Mouse (Mus musculus) thymus, postnatal 25 days (tissue): ENCODE data around the gene Asb16.
A peak's percentile ranks its signal among the peaks of the same experiment; 100 is the strongest.

Experiments
- DNase-seq: peaks from one replicate; pipeline ENCODE4 v3.0.0; 2022

Gene Asb16

GRCm38 (mm10) chr11:102311966-102312365 lies 43.4 kb downstream of the Asb16 start:
- DNase-seq, result no peak

DNA sequence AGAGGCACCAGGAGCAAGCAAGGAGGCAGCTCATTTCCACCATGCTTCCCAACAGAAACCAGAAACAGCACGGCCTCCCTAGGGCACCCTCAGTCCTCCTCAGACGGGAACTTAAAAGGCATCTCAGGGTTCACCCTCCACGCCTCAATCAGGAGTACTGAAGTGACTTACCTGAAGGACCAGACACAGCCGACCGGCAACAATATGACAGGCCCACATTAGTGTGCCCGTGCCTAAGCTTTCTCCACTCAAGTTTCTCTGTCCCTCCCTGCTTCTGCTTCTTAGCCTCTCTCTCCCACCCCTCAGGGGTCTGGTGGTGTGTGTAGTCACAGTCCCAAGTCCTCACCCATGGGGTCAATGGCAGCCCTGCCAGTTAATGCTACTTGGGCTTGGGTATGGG lies 44.0 kb downstream of the Asb16 start:
- no peak for DNase-seq

GRCm38 (mm10) chr11:102314321-102314720 lies 45.8 kb downstream of the Asb16 start:
- DNase-seq, result no peak

- DNase-seq, result peak; percentile 33
These were observed 47.4 kb downstream of the Asb16 start for GRCm38 (mm10) chr11:102315690-102316571.

DNA sequence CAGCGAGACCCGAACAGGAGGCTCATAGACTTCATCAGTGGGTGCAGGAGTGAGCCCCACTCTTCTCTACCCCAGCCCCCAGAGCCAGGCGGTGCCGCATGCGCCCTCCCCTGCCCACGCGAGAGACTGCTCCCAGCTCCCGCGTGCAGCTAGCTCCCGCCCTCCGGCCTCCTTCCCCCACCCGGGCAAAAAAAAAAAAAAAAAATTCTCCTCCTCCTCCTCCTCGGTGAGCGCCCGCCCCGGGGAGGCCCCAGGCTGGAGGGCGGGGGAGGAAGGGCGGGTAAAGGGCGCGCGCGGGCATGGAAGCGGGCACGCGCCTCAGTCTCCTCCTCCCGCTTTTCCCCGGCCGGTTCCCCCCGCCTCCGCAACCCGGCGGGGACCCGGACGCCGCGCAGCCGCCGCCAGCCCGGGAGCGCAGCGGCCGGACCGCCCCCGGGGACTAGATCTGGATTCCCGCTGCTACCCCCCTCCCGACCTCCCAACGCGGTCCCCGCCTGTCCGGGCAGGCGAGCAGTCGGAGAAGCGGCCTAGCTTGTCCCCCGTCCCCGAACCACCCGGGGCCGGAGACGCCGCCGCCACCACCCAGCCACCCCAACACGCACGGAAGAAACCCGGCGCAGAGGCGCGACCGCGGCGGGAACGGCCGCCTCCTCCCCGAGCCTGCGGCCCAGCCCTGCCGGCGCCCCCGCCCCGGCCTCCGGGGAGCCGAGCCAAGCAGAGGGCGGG lies 48.2 kb downstream of the Asb16 start:
- DNase-seq, result peak; percentile 93

DNA sequence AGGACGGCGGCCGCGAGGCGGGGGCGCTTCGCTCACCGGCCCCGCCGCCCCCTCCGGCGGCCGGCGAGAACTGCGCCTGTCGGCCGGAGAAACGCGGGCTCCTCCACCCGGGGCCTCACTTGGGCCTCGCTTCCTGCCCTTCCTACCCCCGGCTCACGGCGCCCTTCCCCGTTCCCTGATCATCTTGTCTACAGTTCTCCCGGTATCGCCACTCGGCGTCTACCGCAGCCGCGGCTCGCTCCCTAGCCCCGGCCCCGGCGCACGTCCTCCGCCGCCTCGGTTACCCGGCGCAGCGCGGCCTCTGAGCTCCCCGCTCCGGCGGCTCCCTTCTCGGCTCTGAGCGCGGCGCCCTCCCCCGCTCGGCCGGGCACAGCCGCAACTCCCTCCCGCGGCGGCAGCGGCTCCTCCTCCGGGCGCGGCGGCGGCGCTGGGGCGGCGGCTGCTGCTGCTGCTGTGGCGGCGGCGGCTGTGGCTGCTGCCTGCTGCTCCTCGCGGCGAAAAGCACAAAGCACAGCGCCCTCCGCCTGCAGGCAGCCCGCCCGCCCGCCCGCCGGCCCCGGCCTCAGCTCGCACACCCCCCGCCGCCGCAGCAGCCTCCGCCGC lies 48.9 kb downstream of the Asb16 start:
- DNase-seq, result no peak

- DNase-seq, result peak; percentile 85
These were observed 49.5 kb downstream of the Asb16 start for GRCm38 (mm10) chr11:102317901-102318575.

GRCm38 (mm10) chr11:102318576-102319409 lies 50.2 kb downstream of the Asb16 start:
- peak; percentile 75 for DNase-seq

DNA sequence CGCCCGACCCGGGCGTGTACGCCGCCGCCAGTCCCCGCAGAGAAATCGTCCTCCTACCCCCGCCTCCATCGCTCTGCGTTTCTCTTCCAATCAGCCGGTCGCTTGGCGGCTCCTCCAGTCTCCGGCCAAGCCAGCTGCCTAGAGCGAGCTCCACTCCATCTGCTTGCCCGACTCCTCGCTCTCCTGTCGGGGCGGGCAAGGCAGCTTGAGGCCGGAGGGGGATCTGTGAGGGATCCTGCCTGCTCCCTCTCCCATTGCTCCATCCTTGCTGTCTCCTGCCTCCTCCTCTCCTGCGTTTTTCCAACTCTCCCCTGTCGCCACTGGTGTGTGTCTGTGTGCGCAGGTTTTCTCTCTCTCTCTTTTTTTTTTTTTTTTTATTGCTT lies 50.9 kb downstream of the Asb16 start, which contains the start of gene Ubtf:
Ubtf (minus strand) TSS at position 333 of the 383 bp plus-strand sequence.
- DNase-seq, result peak; percentile 75

DNA sequence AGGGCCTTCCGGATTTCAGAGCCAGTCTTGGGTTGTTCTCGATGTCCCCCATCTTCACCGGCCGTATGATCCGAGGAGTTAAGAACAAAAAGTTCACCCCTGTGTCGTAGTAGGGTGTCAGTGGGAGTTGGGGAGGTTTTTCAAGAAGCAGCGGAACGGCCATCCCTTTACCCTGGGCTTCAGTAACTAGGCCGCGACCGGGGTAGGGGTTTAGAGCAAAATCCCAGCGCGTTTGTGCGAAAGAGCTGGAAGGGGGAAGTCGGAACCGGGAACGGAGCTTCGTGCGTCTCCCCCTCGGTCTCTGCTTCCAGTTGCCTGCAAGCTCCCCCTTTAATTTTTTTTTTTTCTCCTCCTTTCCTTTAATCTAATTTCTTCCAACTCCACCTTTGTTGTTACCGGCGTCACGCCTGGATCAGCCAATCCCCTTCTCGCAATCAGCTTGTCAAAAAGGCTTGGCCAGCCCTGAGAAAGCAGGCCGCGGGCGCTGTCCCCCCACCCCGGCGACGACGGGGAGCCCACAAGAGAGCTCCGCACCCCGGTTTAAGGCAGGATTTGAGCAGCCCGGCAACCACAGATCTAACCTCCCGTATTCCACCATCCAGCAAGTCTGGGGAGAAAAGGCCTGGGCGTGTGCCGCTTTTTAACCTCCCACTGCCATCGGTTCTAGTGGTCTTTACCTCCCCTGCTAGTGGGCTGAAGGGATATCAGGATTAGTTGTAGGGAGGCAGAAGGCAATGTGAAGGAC lies 51.6 kb downstream of the Asb16 start:
- DNase-seq, result peak; percentile 73

- no peak for DNase-seq
These were observed 52.1 kb downstream of the Asb16 start for GRCm38 (mm10) chr11:102320686-102321005.

GRCm38 (mm10) chr11:102321931-102322330 lies 53.4 kb downstream of the Asb16 start:
- DNase-seq, result no peak

- no peak for DNase-seq
These were observed 55.0 kb downstream of the Asb16 start for GRCm38 (mm10) chr11:102323516-102323915.

DNA sequence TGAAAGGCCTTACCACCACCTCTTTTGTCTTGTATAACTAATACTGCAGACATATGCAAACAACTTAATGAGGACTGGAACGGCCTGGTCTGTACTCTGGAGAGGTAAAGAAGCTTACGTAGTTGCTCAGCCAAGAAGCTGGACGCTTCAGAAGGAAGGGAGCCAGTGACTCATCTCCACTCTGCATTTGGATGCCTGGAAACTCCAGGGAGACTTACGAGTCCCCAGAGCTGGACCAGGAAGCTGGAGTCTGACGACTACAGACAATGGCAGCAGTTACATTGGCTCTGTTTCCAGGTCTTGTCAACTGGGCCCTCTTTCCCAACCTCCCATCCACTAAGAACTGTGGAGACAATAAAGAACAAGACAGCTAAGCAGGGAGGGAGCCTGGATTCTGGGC lies 58.7 kb downstream of the Asb16 start:
- no peak for DNase-seq

DNA sequence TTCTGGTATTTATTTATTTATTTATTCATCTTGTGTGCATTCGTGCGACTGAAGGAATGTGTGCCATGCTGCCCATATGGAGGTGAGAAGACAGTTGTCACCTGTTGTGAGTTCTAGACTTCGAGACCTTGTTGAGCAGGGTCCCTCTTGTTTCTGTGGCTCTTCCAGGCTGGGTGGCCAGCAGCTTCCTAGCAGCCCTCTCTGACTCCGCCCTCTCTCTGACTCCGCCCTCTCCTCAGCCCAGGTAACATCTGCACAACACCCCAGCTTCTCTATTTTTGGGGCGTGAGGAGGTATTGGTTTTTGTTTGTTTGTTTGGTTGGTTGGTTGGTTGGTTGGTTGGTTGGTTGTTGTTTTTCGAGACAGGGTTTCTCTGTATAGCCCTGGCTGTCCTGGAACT lies 59.3 kb downstream of the Asb16 start:
- no peak for DNase-seq
